Comparison of ENCODE assay signal across 9 mouse cellular contexts in the genomic region with DNA sequence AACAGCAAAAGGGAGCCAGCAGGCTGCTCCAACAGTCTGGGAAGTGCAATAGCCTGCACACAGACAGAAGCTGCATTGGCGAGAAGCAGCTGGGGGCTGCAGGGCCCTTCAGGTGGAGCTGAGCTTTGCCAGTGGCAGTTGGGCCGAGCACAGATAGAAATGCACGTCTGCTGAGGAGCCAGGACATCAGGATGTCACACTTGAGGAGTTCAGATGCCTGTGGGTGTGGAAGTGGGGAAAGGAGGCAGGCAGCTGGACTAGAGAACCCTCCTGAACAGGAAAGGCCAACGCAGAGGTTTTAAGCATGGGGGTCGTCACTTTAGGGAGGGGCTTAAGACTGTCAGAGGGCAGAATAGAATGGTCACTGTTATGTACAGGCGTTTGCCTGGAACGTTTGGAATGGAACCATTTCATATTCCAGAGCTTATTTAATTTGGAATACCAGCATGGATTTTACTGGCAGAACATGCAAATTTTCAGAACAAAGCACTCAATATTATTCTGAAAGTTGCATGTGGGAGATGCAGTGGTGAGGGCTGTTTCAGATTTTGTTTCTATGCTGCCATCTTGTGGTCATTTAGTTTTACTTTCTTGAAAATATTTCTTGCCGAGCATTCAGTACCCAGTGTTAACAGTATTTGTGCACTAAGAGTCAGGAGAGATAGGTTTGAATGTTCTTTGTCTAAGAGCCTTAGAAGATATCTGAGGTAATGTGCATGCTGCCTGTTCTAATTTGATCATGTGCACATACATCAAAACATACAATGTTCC. TPM values are rescaled to one million over a fixed set of nuclear protein-coding genes. Genes with fewer than 3 reads are reported as not detected.
DNase-seq lines count a peak whose midpoint lies in the region; ATAC-seq and TF ChIP-seq lines count a peak whose summit lies in the region.
"Had no signal": no experiment of that assay in that cellular context is flagged by ENCODE, and none has a peak within 500 bp of the region (broad histone marks: within the 10 kb centered on the region; RNA-seq: fewer than 3 reads in every experiment).

No protein-coding gene starts in this region.

- H3K9me3 ChIP-seq in G1E (replicated peaks), result peaks cover 3% of the 10 kb centered on the region
- no peaks in the 10 kb centered on the region; the same call in 1 of the 2 replicates for H3K9me3 ChIP-seq in embryonic facial prominence, embryonic 15.5 days (replicated peaks)
- H3K9me3 ChIP-seq in intestine, embryonic 16.5 days (ENCODE audit: control insufficient read depth, low read length), result no peaks in the 10 kb centered on the region
- peaks cover 6% of the 10 kb centered on the region; the same call in 1 of the 2 replicates for H3K9me3 ChIP-seq in stomach, embryonic 16.5 days (replicated peaks; ENCODE audit: control insufficient read depth, low read length)

- no peak overlapping the region for H3K27ac ChIP-seq in kidney, adult 2 months (ENCODE audit: insufficient read depth, low read depth, low read length)
- no peak overlapping the region for H3K27ac ChIP-seq in embryonic facial prominence, embryonic 15.5 days (replicated peaks)
- no peak overlapping the region for H3K27ac ChIP-seq in intestine, embryonic 16.5 days (ENCODE audit: low read length)
- H3K27ac ChIP-seq in stomach, embryonic 16.5 days (ENCODE audit: low read length), result no peak overlapping the region

- 45% methylated on average over 8 of the region's 8 CpGs for WGBS in kidney, adult 2 months
- WGBS in embryonic facial prominence, embryonic 15.5 days, result 35% methylated on average over 8 of the region's 8 CpGs
- 45% methylated on average over 8 of the region's 8 CpGs for WGBS in intestine, embryonic 16.5 days
- 44% methylated on average over 8 of the region's 8 CpGs for WGBS in stomach, embryonic 16.5 days

- TF ChIP-seq CTCF in kidney, adult 2 months (conservative IDR thresholded peaks at IDR 0.05; ENCODE audit: insufficient read depth, insufficient read length, low read depth, low read length), result 0 out of 2 replicates have a peak, but pooled peaks have one; percentile 11
- no peak for TF ChIP-seq CTCF in G1E (IDR thresholded peaks at IDR 0.05; ENCODE audit: low read depth, low read length)

- ATAC-seq in G1E (ENCODE audit: extremely low read depth, insufficient number of reproducible peaks, low FRiP score, poor library complexity, severe bottlenecking), result peak; percentile 15; the same call in 1 of the 2 replicates
- 0 out of 2 replicates have a peak, but pooled peaks have one; percentile 29 for ATAC-seq in embryonic facial prominence, embryonic 15.5 days (ENCODE audit: insufficient number of reproducible peaks, low FRiP score, low TSS enrichment, low read depth)
- peak; percentile 59; the same call in 1 of the 2 replicates for ATAC-seq in intestine, embryonic 16.5 days
- ATAC-seq in stomach, embryonic 16.5 days (ENCODE audit: insufficient read depth, low FRiP score), result peak; percentile 58; the same call in 1 of the 2 replicates

- no peak overlapping the region for H3K4me3 ChIP-seq in kidney, adult 2 months (ENCODE audit: insufficient read depth, low read depth, low read length)
- peak overlapping the region; percentile 34; the same call in 1 of the 2 replicates for H3K4me3 ChIP-seq in G1E (ENCODE audit: low read depth, low read length)
- no peak overlapping the region for H3K4me3 ChIP-seq in embryonic facial prominence, embryonic 15.5 days (replicated peaks)
- no peak overlapping the region for H3K4me3 ChIP-seq in intestine, embryonic 16.5 days (ENCODE audit: low read length)
- no peak overlapping the region for H3K4me3 ChIP-seq in stomach, embryonic 16.5 days (replicated peaks; ENCODE audit: low read length)

- H3K9ac ChIP-seq in embryonic facial prominence, embryonic 15.5 days, result no peak overlapping the region
- no peak overlapping the region for H3K9ac ChIP-seq in intestine, embryonic 16.5 days (ENCODE audit: low read depth, low read length)
- no peak overlapping the region for H3K9ac ChIP-seq in stomach, embryonic 16.5 days (ENCODE audit: low read length)

- no peaks in the 10 kb centered on the region for H3K4me1 ChIP-seq in kidney, adult 2 months (ENCODE audit: control insufficient read depth, insufficient read depth, low read length)
- H3K4me1 ChIP-seq in G1E (ENCODE audit: insufficient read depth, low read depth, low read length), result peaks cover 19% of the 10 kb centered on the region
- H3K4me1 ChIP-seq in embryonic facial prominence, embryonic 15.5 days, result 0 out of 2 replicates have a peak, but pooled peaks cover 3% of the 10 kb centered on the region
- H3K4me1 ChIP-seq in intestine, embryonic 16.5 days (ENCODE audit: control insufficient read depth, insufficient read depth, low read length), result no peaks in the 10 kb centered on the region
- no peaks in the 10 kb centered on the region for H3K4me1 ChIP-seq in stomach, embryonic 16.5 days (ENCODE audit: control insufficient read depth, insufficient read depth, low read length)

- TF ChIP-seq POLR2A in kidney, adult 2 months (IDR thresholded peaks at IDR 0.05; ENCODE audit: low read depth, low read length), result no peak

- H3K36me3 ChIP-seq in kidney, adult 2 months (ENCODE audit: control insufficient read depth, insufficient read depth, low read length), result no peaks in the 10 kb centered on the region
- H3K36me3 ChIP-seq in G1E (replicated peaks), result no peaks in the 10 kb centered on the region
- peaks cover 48% of the 10 kb centered on the region for H3K36me3 ChIP-seq in embryonic facial prominence, embryonic 15.5 days
- H3K36me3 ChIP-seq in intestine, embryonic 16.5 days (ENCODE audit: control insufficient read depth, insufficient read depth, low read length), result no peaks in the 10 kb centered on the region
- H3K36me3 ChIP-seq in stomach, embryonic 16.5 days (ENCODE audit: control insufficient read depth, insufficient read depth, low read length), result peaks cover 17% of the 10 kb centered on the region

- no peak overlapping the region for H3K4me2 ChIP-seq in embryonic facial prominence, embryonic 15.5 days (replicated peaks)
- no peak overlapping the region for H3K4me2 ChIP-seq in intestine, embryonic 16.5 days (ENCODE audit: low read depth, low read length)
- H3K4me2 ChIP-seq in stomach, embryonic 16.5 days (ENCODE audit: low read depth, low read length), result no peak overlapping the region

- peak; percentile 56 for DNase-seq in kidney, adult 2 months
- no peak for DNase-seq in kidney, postnatal 36 days
- DNase-seq in G1E (ENCODE audit: low spot score), result peak; percentile 31
- no peak for DNase-seq in spleen, adult 18-20 months
- DNase-seq in adrenal gland, postnatal 25 days, result no peak

- H3K27me3 ChIP-seq in kidney, adult 2 months (replicated peaks; ENCODE audit: control insufficient read depth, insufficient read depth, low read length), result no peaks in the 10 kb centered on the region; the same call in 1 of the 2 replicates
- peaks cover 25% of the 10 kb centered on the region for H3K27me3 ChIP-seq in G1E (ENCODE audit: insufficient read depth, low read length)
- no peaks in the 10 kb centered on the region for H3K27me3 ChIP-seq in embryonic facial prominence, embryonic 15.5 days
- H3K27me3 ChIP-seq in intestine, embryonic 16.5 days (replicated peaks; ENCODE audit: control insufficient read depth, insufficient read depth, low read length), result no peaks in the 10 kb centered on the region
- no peaks in the 10 kb centered on the region for H3K27me3 ChIP-seq in stomach, embryonic 16.5 days (ENCODE audit: control insufficient read depth, insufficient read depth, low read length)

RNA-seq across cellular contexts. Expression of gene Lrrc66, which starts 5.2 kb away (rescaled TPM):
- polyA plus RNA-seq in kidney, adult 2 months (2012; rRNA removed), result 8.0 and 9.5 TPM in 2 replicates
- total RNA-seq in G1E (2014; fragmentation: Nextera tagmentation) (1.4 and 4.1 TPM in 2 replicates), G1E (2017) (5.1 and 10.5 TPM in 2 replicates)
- 0.11 and 0.16 TPM in 2 replicates for polyA plus RNA-seq in G1E (2012)
- polyA plus RNA-seq in embryonic facial prominence, embryonic 15.5 days (2015; fragmentation: Nextera tagmentation; extraction: Ambion mirVana), result 0.07 TPM in 1 of 2 replicates, not detected in the other
- 7.2 and 10.3 TPM in 2 replicates for polyA plus RNA-seq in intestine, embryonic 16.5 days (2015; fragmentation: Nextera tagmentation; extraction: Ambion mirVana)
- polyA plus RNA-seq in stomach, embryonic 16.5 days (2015; fragmentation: Nextera tagmentation; extraction: Ambion mirVana), result 1.8 and 2.6 TPM in 2 replicates
- not detected in 2 replicates for total RNA-seq in adrenal gland, postnatal 25 days (2021)
- polyA plus RNA-seq: limb, embryonic 11.5 days had no signal

RNA-seq across cellular contexts. Expression of gene Sgcb, which starts 10.1 kb away (rescaled TPM):
- 5.6 and 6.1 TPM in 2 replicates for polyA plus RNA-seq in kidney, adult 2 months (2012; rRNA removed)
- total RNA-seq in G1E (2014; fragmentation: Nextera tagmentation), result not detected in 2 replicates
- total RNA-seq in G1E (2017), result 0.44 and 0.52 TPM in 2 replicates
- polyA plus RNA-seq in G1E (2012), result 0.04 TPM in 1 of 2 replicates, not detected in the other
- 39.8 and 44.1 TPM in 2 replicates for polyA plus RNA-seq in embryonic facial prominence, embryonic 15.5 days (2015; fragmentation: Nextera tagmentation; extraction: Ambion mirVana)
- 16.5 and 16.6 TPM in 2 replicates for polyA plus RNA-seq in intestine, embryonic 16.5 days (2015; fragmentation: Nextera tagmentation; extraction: Ambion mirVana)
- 30.1 and 32.1 TPM in 2 replicates for polyA plus RNA-seq in stomach, embryonic 16.5 days (2015; fragmentation: Nextera tagmentation; extraction: Ambion mirVana)
- 21.3 and 26.9 TPM in 2 replicates for total RNA-seq in adrenal gland, postnatal 25 days (2021)

RNA-seq across cellular contexts. Expression of gene Spata18, which starts 13.7 kb away (rescaled TPM):
- 0.08 and 0.10 TPM in 2 replicates for polyA plus RNA-seq in kidney, adult 2 months (2012; rRNA removed)
- not detected in 2 replicates for total RNA-seq in G1E (2014; fragmentation: Nextera tagmentation)
- total RNA-seq in G1E (2017), result not detected in 2 replicates
- polyA plus RNA-seq in G1E (2012), result not detected in 2 replicates
- polyA plus RNA-seq in embryonic facial prominence, embryonic 15.5 days (2015; fragmentation: Nextera tagmentation; extraction: Ambion mirVana), result 3.6 and 8.1 TPM in 2 replicates
- polyA plus RNA-seq in intestine, embryonic 16.5 days (2015; fragmentation: Nextera tagmentation; extraction: Ambion mirVana), result 0.31 and 0.55 TPM in 2 replicates
- 0.35 and 0.44 TPM in 2 replicates for polyA plus RNA-seq in stomach, embryonic 16.5 days (2015; fragmentation: Nextera tagmentation; extraction: Ambion mirVana)
- total RNA-seq in adrenal gland, postnatal 25 days (2021), result not detected in 2 replicates

Comparison
In these comparisons a context has a peak if more than half of its experiments do, and no peak if none do; other contexts are left out.
1. DNase-seq: peak in kidney, adult 2 months (single experiment) and G1E (single experiment); none in kidney, postnatal 36 days (0 of 2), spleen, adult 18-20 months (0 of 2) and adrenal gland, postnatal 25 days (single experiment).
2. Peak in every context shown above with its lines, with median percentiles within 50 percentile points of each other: ATAC-seq.